Mouse (Mus musculus): ENCODE results near the gene Mrpl42. TPM values are rescaled to one million over a fixed set of nuclear protein-coding genes. Genes with fewer than 3 reads are reported as not detected.
A peak's percentile ranks its signal among the peaks of the same experiment; 100 is the strongest.

Gene Mrpl42
- polyA plus RNA-seq, 1 experiment, result 107 TPM

DNA sequence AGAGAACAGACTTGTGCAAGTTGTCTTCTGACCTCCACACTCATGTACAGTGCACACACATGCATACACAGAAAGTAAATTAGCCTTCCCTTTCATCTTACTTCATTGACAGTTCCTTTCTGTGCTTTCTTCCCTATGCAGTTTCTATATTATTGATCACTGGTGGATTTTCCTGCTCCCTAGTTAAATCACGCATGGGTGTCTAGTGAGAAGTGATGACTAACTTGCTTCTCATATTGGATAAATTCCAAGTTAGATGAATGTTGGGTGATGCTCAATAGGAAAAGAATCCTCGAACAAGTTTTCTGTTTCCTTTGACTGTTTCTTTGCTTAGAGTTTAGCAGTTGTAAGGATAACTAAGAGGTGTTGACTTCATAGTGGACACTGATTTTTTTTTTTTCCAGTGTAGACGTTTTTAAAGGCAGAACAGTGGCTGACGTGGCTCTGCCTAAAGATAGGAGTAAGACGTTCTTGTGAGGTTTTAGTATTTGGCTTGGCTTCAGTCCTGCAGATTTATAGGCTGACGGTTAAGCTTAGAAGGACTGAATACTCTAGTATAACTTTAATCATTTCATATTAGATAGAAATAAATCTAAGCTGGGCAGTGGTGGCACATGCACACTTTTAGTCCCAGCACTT is 23.4 kb upstream of the Mrpl42 start:
- TF ChIP-seq CTCF (IDR thresholded peaks at IDR 0.05; ENCODE audit: borderline replicate concordance, control insufficient read depth, extremely low read depth, insufficient read depth, low read length, poor library complexity) (no peak), POLR2A (IDR thresholded peaks at IDR 0.05; ENCODE audit: control insufficient read depth, extremely low read depth, insufficient read depth, low read length, poor library complexity) (no peak)
- Histone ChIP-seq H3K4me3 (ENCODE audit: control insufficient read depth, insufficient read depth, low read length) (no peak overlapping the region), H3K4me1 (replicated peaks; ENCODE audit: control insufficient read depth, insufficient read depth, low read length) (no peaks in the 10 kb centered on the region; the same call in 1 of the 2 replicates), H3K27me3 (ENCODE audit: control insufficient read depth, insufficient read depth, low read length) (no peaks in the 10 kb centered on the region), H3K27ac (ENCODE audit: control insufficient read depth, insufficient read depth, low read length) (no peak overlapping the region), H3K36me3 (ENCODE audit: control insufficient read depth, insufficient read depth, low read length) (no peaks in the 10 kb centered on the region)
- DNase-seq, result no peak
- WGBS, result 89% methylated on average over 6 of the region's 6 CpGs

DNA sequence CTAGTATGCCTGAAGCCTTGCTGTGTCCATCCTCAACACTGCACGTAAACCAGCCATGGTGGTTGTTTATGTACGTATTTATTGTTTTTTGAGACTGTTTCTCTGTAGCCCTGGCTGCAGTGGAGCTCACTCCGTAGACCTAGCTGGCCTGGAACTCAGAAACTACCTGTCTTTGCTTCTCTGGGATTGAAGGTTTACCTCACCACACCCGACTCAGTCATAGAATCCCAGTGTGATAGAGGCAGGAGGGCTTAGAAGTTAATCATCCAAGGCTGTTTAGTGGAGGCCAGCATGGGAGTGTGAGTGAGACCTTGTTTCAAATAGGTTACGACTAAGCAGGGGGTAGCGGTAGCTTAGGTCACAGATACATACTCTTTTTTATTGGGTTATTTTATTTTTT is 15.9 kb upstream of the Mrpl42 start:
- DNase-seq, result no peak
- H3K4me1 ChIP-seq (replicated peaks; ENCODE audit: control insufficient read depth, insufficient read depth, low read length), result peaks cover 10% of the 10 kb centered on the region
- H3K4me3 ChIP-seq (ENCODE audit: control insufficient read depth, insufficient read depth, low read length), result no peak overlapping the region
- 97% methylated on average over 6 of the region's 6 CpGs for WGBS
- H3K27me3 ChIP-seq (ENCODE audit: control insufficient read depth, insufficient read depth, low read length), result no peaks in the 10 kb centered on the region
- H3K36me3 ChIP-seq (ENCODE audit: control insufficient read depth, insufficient read depth, low read length), result no peaks in the 10 kb centered on the region
- H3K27ac ChIP-seq (ENCODE audit: control insufficient read depth, insufficient read depth, low read length), result no peak overlapping the region
- TF ChIP-seq CTCF (IDR thresholded peaks at IDR 0.05; ENCODE audit: borderline replicate concordance, control insufficient read depth, extremely low read depth, insufficient read depth, low read length, poor library complexity) (no peak), POLR2A (IDR thresholded peaks at IDR 0.05; ENCODE audit: control insufficient read depth, extremely low read depth, insufficient read depth, low read length, poor library complexity) (no peak)

DNA sequence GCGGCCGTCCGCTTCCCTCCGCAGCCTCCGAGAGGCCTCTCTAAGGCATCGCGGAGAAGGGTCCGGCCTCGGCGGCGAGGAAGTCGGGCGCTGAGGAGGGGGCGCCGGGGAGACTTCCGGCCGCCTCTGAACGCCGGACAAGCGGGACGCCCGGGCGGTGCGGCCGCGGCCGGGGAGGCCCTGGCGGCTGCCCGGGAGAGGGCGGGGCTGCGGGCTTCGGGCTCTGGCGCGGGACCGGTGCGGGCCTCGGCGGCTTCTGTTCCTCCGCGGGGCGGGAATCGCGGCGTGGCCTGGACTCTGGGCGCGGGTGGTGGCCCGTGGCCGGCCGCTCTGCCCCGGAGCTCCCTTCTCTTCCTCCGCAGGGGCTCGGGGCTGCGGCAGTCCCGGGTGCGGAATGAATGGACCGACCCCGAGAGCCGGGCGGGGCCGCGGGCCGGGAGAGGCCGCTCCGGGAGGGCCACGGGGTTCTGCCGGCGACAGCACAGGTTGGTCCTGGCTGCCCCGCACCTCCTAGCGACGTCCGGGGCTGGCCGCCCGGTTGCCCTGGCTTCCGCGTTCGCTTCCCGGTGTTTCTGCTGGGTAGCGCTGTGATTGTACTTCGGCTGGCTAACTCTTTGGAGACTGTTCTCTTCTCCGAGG is 13.7 kb upstream of the Mrpl42 start:
- TF ChIP-seq POLR2A (IDR thresholded peaks at IDR 0.05; ENCODE audit: control insufficient read depth, extremely low read depth, insufficient read depth, low read length, poor library complexity), result no peak; the same call in 1 of the 2 replicates
- TF ChIP-seq CTCF (IDR thresholded peaks at IDR 0.05; ENCODE audit: borderline replicate concordance, control insufficient read depth, extremely low read depth, insufficient read depth, low read length, poor library complexity), result no peak
- no peaks in the 10 kb centered on the region for H3K27me3 ChIP-seq (ENCODE audit: control insufficient read depth, insufficient read depth, low read length)
- peak overlapping the region; percentile 79 for H3K4me3 ChIP-seq (ENCODE audit: control insufficient read depth, insufficient read depth, low read length)
- H3K4me1 ChIP-seq (replicated peaks; ENCODE audit: control insufficient read depth, insufficient read depth, low read length), result peaks cover 10% of the 10 kb centered on the region
- no peaks in the 10 kb centered on the region for H3K36me3 ChIP-seq (ENCODE audit: control insufficient read depth, insufficient read depth, low read length)
- H3K27ac ChIP-seq (ENCODE audit: control insufficient read depth, insufficient read depth, low read length), result no peak overlapping the region
- peak; percentile 57 for DNase-seq
- WGBS, result under 1% methylated on average over 79 of the region's 80 CpGs

DNA sequence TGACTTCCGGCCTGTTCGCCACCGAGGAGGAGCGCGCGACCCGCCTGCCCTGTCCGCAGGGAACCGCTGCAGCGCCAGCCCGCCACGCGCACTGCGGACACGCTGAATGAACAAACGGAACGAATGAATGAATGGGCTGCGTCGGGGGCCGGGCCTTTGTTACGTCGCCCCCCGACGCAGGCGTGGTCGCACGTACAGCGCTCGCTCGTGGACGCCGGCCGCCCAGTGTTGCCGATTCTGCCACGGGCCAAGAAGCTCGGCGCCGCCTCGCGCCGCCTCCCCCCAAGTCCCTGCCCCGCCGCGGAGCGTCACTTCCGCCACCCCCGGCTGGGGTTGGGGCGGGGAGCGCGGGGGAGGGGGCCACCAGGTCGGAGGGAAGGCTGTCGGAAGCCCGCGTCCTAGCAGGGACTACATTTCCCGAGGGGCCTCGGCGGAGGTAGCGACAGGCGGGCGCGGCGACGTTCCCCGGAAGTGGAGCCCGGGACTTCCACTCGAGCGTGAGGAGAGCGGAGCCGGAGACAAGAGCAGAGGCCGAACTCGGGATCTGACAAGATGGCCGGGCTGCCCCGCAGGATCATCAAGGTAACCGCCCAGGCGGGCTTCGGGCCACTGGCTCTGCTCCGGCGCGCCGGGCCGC is 13.0 kb upstream of the Mrpl42 start, which contains the start of gene Ube2n:
Ube2n (plus strand) TSS at position 490 of the 637 bp plus-strand sequence.
- DNase-seq, result peak; percentile 97
- TF ChIP-seq POLR2A (IDR thresholded peaks at IDR 0.05; ENCODE audit: control insufficient read depth, extremely low read depth, insufficient read depth, low read length, poor library complexity), result peak; percentile 59; the same call in 1 of the 2 replicates
- TF ChIP-seq CTCF (IDR thresholded peaks at IDR 0.05; ENCODE audit: borderline replicate concordance, control insufficient read depth, extremely low read depth, insufficient read depth, low read length, poor library complexity), result 0 out of 2 replicates have a peak, but pooled peaks have one; percentile 29

DNA sequence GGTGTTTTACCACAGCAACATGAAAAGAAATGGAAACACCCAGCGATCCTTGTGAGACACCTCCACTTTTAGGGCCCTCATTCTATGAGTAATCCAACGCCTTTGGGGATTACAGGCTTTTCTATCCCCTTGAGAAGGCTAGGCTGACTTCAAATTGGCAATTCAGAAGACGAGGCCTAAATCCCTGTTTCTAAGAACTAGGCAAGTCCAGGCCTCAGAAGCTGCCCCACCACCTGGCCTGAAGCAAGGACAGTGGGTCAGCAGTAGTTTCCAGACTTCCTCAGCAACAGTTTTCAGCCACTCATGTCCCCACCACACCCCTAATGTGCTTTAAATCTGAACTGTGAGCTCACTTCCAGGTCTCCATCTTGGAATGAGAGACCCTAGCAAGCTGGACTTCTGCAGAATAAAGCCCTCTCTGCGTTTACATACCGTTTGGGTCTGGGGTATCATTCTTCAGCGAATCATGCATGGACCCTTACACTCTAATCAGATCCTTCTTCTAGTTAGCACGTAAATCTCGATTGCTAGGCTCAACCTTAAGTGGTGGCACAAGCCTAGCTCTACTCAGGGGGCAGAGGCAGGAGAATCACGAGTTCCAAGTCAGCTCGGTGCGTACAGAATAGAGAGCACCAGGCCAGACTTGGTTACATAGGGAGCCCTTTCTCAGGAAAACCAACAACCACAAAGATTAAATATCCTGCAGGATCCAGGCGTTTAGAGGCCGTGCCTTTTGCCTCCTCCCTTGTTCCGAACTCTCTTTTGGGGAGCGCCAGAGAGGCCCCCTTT is 12.2 kb upstream of the Mrpl42 start:
- Histone ChIP-seq H3K27me3 (ENCODE audit: control insufficient read depth, insufficient read depth, low read length) (no peaks in the 10 kb centered on the region), H3K36me3 (ENCODE audit: control insufficient read depth, insufficient read depth, low read length) (no peaks in the 10 kb centered on the region), H3K27ac (ENCODE audit: control insufficient read depth, insufficient read depth, low read length) (no peak overlapping the region), H3K4me1 (replicated peaks; ENCODE audit: control insufficient read depth, insufficient read depth, low read length) (peaks cover 10% of the 10 kb centered on the region), H3K4me3 (ENCODE audit: control insufficient read depth, insufficient read depth, low read length) (peak overlapping the region; percentile 48)
- TF ChIP-seq CTCF (IDR thresholded peaks at IDR 0.05; ENCODE audit: borderline replicate concordance, control insufficient read depth, extremely low read depth, insufficient read depth, low read length, poor library complexity), result no peak
- no peak for TF ChIP-seq POLR2A (IDR thresholded peaks at IDR 0.05; ENCODE audit: control insufficient read depth, extremely low read depth, insufficient read depth, low read length, poor library complexity)
- DNase-seq, result no peak
- WGBS, result 43% methylated on average over 15 of the region's 15 CpGs

More for the DNA sequence above, 13.0 kb upstream of the Mrpl42 start, which contains the start of gene Ube2n:
- Histone ChIP-seq H3K27ac (ENCODE audit: control insufficient read depth, insufficient read depth, low read length) (no peak within 1 kb of the TSS), H3K4me1 (replicated peaks; ENCODE audit: control insufficient read depth, insufficient read depth, low read length) (peaks cover 10% of the 10 kb centered on the region), H3K27me3 (ENCODE audit: control insufficient read depth, insufficient read depth, low read length) (no peaks in the 10 kb centered on the region), H3K36me3 (ENCODE audit: control insufficient read depth, insufficient read depth, low read length) (no peaks in the 10 kb centered on the region), H3K4me3 (ENCODE audit: control insufficient read depth, insufficient read depth, low read length) (peak within 1 kb of the TSS; percentile 79)
- WGBS, result under 1% methylated on average over 81 of the region's 81 CpGs

DNA sequence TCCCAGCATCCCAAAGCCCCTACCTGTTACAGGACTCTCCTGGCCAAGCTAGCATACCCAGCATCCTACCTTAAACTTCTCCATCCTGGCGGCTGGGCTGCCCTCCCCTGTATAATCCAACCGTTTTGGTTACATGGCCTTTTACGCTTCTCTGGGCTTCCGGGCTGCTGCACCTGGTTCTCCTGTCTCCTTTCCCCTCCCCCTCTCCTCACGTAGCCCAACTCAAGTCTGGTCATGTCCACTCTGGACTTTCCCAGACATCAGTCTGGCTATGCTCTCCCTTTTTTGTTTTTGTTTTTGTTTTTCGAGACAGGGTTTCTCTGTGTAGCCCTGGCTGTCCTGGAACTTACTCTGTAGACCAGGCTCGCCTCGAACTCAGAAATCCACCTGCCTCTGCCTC is 10.9 kb upstream of the Mrpl42 start:
- Histone ChIP-seq H3K4me1 (replicated peaks; ENCODE audit: control insufficient read depth, insufficient read depth, low read length) (peaks cover 10% of the 10 kb centered on the region), H3K27ac (ENCODE audit: control insufficient read depth, insufficient read depth, low read length) (no peak overlapping the region), H3K4me3 (ENCODE audit: control insufficient read depth, insufficient read depth, low read length) (no peak overlapping the region), H3K27me3 (ENCODE audit: control insufficient read depth, insufficient read depth, low read length) (no peaks in the 10 kb centered on the region), H3K36me3 (ENCODE audit: control insufficient read depth, insufficient read depth, low read length) (no peaks in the 10 kb centered on the region)
- DNase-seq, result no peak
- TF ChIP-seq POLR2A (IDR thresholded peaks at IDR 0.05; ENCODE audit: control insufficient read depth, extremely low read depth, insufficient read depth, low read length, poor library complexity) (no peak), CTCF (IDR thresholded peaks at IDR 0.05; ENCODE audit: borderline replicate concordance, control insufficient read depth, extremely low read depth, insufficient read depth, low read length, poor library complexity) (no peak)
- 96% methylated on average over 8 of the region's 8 CpGs for WGBS

Measured in thymus, adult 2 months (tissue).